Mouse (Mus musculus): ENCODE measurements around the gene Vav1.

GRCm38 (mm10) chr17:57232200-57232599, 46.7 kb upstream of the Vav1 start:
- TF ChIP-seq POLR2A (IDR thresholded peaks at IDR 0.05; ENCODE audit: control insufficient read depth in 1 of 2, insufficient read depth in 1 of 2, low read depth in 1 of 2, low read length in 2 of 2, poor library complexity in 1 of 2) (no peak), GATA1 (IDR thresholded peaks at IDR 0.05; ENCODE audit: low read depth, low read length) (no peak)

All from MEL (cell line).